1 mouse cellular context compared by ENCODE assay signal in genomic region chrX:101427774-101428173, GRCm38 (mm10).
TF ChIP-seq lines count a peak whose summit lies in the region.

No protein-coding gene starts in this region.

TF ChIP-seq in MEL, 35 proteins besides CTCF, POLR2A, EP300 and RAD21 (continued from another document):
- TF ChIP-seq MYC (IDR thresholded peaks at IDR 0.05; ENCODE audit: low read depth, low read length) = 0 out of 2 replicates have a peak, but pooled peaks have one; percentile 1
